Mouse (Mus musculus): ENCODE data around the gene Olfr1102. TPM values are rescaled to one million over a fixed set of nuclear protein-coding genes. Genes with fewer than 3 reads are reported as not detected.

Gene Olfr1102
- not detected for polyA plus RNA-seq (2014; fragmentation: Illumina TruSeq; extraction: RNeasy Lipid Tissue Mini Kit (QIAGEN cat#74804); ENCODE audit: low read depth, low replicate concordance)

GRCm38 (mm10) chr2:86998098-86998497 is at the start of gene Olfr1102:
Gene Olfr1102, plus strand, starts transcription at chr2:86998398.

GRCm38 (mm10) chr2:86960593-86960992 is 37.6 kb upstream of the Olfr1102 start, which contains the start of gene Olfr1099:
Gene Olfr1099, minus strand, starts transcription at chr2:86960693.

GRCm38 (mm10) chr2:86979854-86980253 is 18.3 kb upstream of the Olfr1102 start, which contains the start of gene Olfr1100:
Gene Olfr1100, minus strand, starts transcription at chr2:86979954.

GRCm38 (mm10) chr2:86991121-86991520 is 7.1 kb upstream of the Olfr1102 start, which contains the start of gene Olfr1101:
Gene Olfr1101, minus strand, starts transcription at chr2:86991221.

GRCm38 (mm10) chr2:87026980-87027379 is 28.8 kb downstream of the Olfr1102 start, which contains the start of gene Olfr1104:
Gene Olfr1104, minus strand, starts transcription at chr2:87027080.

GRCm38 (mm10) chr2:87036431-87036830 is 38.2 kb downstream of the Olfr1102 start, which contains the start of gene Olfr1105:
Gene Olfr1105, minus strand, starts transcription at chr2:87036531.

GRCm38 (mm10) chr2:87052173-87052572 is 54.0 kb downstream of the Olfr1102 start, which contains the start of gene Olfr1106:
Gene Olfr1106, minus strand, starts transcription at chr2:87052273.

Other genes with a start within 250 kb of the Olfr1102 start
- gene Olfr1090, start 239.4 kb upstream of the Olfr1102 start, polyA plus RNA-seq (2014; fragmentation: Illumina TruSeq; extraction: RNeasy Lipid Tissue Mini Kit (QIAGEN cat#74804); ENCODE audit: low read depth, low replicate concordance): not detected
- not detected for gene Olfr1093, start 215.9 kb upstream of the Olfr1102 start, polyA plus RNA-seq (2014; fragmentation: Illumina TruSeq; extraction: RNeasy Lipid Tissue Mini Kit (QIAGEN cat#74804); ENCODE audit: low read depth, low replicate concordance)
- gene Olfr141, start 188.4 kb upstream of the Olfr1102 start, polyA plus RNA-seq (2014; fragmentation: Illumina TruSeq; extraction: RNeasy Lipid Tissue Mini Kit (QIAGEN cat#74804); ENCODE audit: low read depth, low replicate concordance): not detected
- gene Olfr1094, start 173.7 kb upstream of the Olfr1102 start, polyA plus RNA-seq (2014; fragmentation: Illumina TruSeq; extraction: RNeasy Lipid Tissue Mini Kit (QIAGEN cat#74804); ENCODE audit: low read depth, low replicate concordance): not detected
- not detected for gene Olfr1095, start 146.7 kb upstream of the Olfr1102 start, polyA plus RNA-seq (2014; fragmentation: Illumina TruSeq; extraction: RNeasy Lipid Tissue Mini Kit (QIAGEN cat#74804); ENCODE audit: low read depth, low replicate concordance)
- gene Gm13723, start 123.6 kb upstream of the Olfr1102 start, polyA plus RNA-seq (2014; fragmentation: Illumina TruSeq; extraction: RNeasy Lipid Tissue Mini Kit (QIAGEN cat#74804); ENCODE audit: low read depth, low replicate concordance): not detected
- not detected for gene Olfr1097, start 106.2 kb upstream of the Olfr1102 start, polyA plus RNA-seq (2014; fragmentation: Illumina TruSeq; extraction: RNeasy Lipid Tissue Mini Kit (QIAGEN cat#74804); ENCODE audit: low read depth, low replicate concordance)
- gene Olfr1098, start 73.9 kb upstream of the Olfr1102 start, polyA plus RNA-seq (2014; fragmentation: Illumina TruSeq; extraction: RNeasy Lipid Tissue Mini Kit (QIAGEN cat#74804); ENCODE audit: low read depth, low replicate concordance): not detected
- gene Olfr1099, start 37.7 kb upstream of the Olfr1102 start, polyA plus RNA-seq (2014; fragmentation: Illumina TruSeq; extraction: RNeasy Lipid Tissue Mini Kit (QIAGEN cat#74804); ENCODE audit: low read depth, low replicate concordance): not detected
- not detected for gene Olfr1100, start 18.4 kb upstream of the Olfr1102 start, polyA plus RNA-seq (2014; fragmentation: Illumina TruSeq; extraction: RNeasy Lipid Tissue Mini Kit (QIAGEN cat#74804); ENCODE audit: low read depth, low replicate concordance)
- not detected for gene Olfr1101, start 7.2 kb upstream of the Olfr1102 start, polyA plus RNA-seq (2014; fragmentation: Illumina TruSeq; extraction: RNeasy Lipid Tissue Mini Kit (QIAGEN cat#74804); ENCODE audit: low read depth, low replicate concordance)
- not detected for gene Olfr1104, start 28.7 kb downstream of the Olfr1102 start, polyA plus RNA-seq (2014; fragmentation: Illumina TruSeq; extraction: RNeasy Lipid Tissue Mini Kit (QIAGEN cat#74804); ENCODE audit: low read depth, low replicate concordance)
- not detected for gene Olfr1105, start 38.1 kb downstream of the Olfr1102 start, polyA plus RNA-seq (2014; fragmentation: Illumina TruSeq; extraction: RNeasy Lipid Tissue Mini Kit (QIAGEN cat#74804); ENCODE audit: low read depth, low replicate concordance)
- not detected for gene Olfr1106, start 53.9 kb downstream of the Olfr1102 start, polyA plus RNA-seq (2014; fragmentation: Illumina TruSeq; extraction: RNeasy Lipid Tissue Mini Kit (QIAGEN cat#74804); ENCODE audit: low read depth, low replicate concordance)
- not detected for gene Olfr1107, start 77.4 kb downstream of the Olfr1102 start, polyA plus RNA-seq (2014; fragmentation: Illumina TruSeq; extraction: RNeasy Lipid Tissue Mini Kit (QIAGEN cat#74804); ENCODE audit: low read depth, low replicate concordance)
- not detected for gene Olfr1109, start 97.6 kb downstream of the Olfr1102 start, polyA plus RNA-seq (2014; fragmentation: Illumina TruSeq; extraction: RNeasy Lipid Tissue Mini Kit (QIAGEN cat#74804); ENCODE audit: low read depth, low replicate concordance)
- gene Olfr259, start 116.2 kb downstream of the Olfr1102 start, polyA plus RNA-seq (2014; fragmentation: Illumina TruSeq; extraction: RNeasy Lipid Tissue Mini Kit (QIAGEN cat#74804); ENCODE audit: low read depth, low replicate concordance): not detected
- not detected for gene Olfr1110, start 141.9 kb downstream of the Olfr1102 start, polyA plus RNA-seq (2014; fragmentation: Illumina TruSeq; extraction: RNeasy Lipid Tissue Mini Kit (QIAGEN cat#74804); ENCODE audit: low read depth, low replicate concordance)
- not detected for gene Olfr1111, start 154.2 kb downstream of the Olfr1102 start, polyA plus RNA-seq (2014; fragmentation: Illumina TruSeq; extraction: RNeasy Lipid Tissue Mini Kit (QIAGEN cat#74804); ENCODE audit: low read depth, low replicate concordance)
- not detected for gene Olfr1112, start 189.4 kb downstream of the Olfr1102 start, polyA plus RNA-seq (2014; fragmentation: Illumina TruSeq; extraction: RNeasy Lipid Tissue Mini Kit (QIAGEN cat#74804); ENCODE audit: low read depth, low replicate concordance)
- not detected for gene Olfr1113, start 210.6 kb downstream of the Olfr1102 start, polyA plus RNA-seq (2014; fragmentation: Illumina TruSeq; extraction: RNeasy Lipid Tissue Mini Kit (QIAGEN cat#74804); ENCODE audit: low read depth, low replicate concordance)
- not detected for gene Olfr1115, start 249.6 kb downstream of the Olfr1102 start, polyA plus RNA-seq (2014; fragmentation: Illumina TruSeq; extraction: RNeasy Lipid Tissue Mini Kit (QIAGEN cat#74804); ENCODE audit: low read depth, low replicate concordance)